In the genomic region with DNA sequence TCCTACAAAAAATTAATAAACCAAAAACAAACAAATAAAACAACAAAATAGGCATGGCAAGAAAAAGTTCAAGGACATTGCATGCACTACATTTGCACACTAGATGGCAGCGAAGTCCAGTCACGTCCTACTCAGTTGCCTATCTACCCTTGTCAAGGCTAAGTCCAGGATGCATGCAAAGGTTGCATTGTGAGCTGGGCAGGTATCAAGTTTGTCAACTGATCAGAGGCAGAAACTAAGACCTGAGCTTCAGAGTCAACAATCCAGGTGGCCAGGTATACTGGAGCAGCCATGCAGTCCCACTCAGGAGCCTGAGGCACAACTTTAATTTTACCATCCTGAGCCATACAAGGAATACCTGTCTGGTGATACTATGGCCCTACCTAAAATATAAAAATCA, we compare ENCODE assay signal across 8 mouse cellular contexts. TPM values are rescaled to one million over a fixed set of nuclear protein-coding genes. Genes with fewer than 3 reads are reported as not detected.
A peak's percentile ranks its signal among the peaks of the same experiment; 100 is the strongest.
DNase-seq lines count a peak whose midpoint lies in the region.

No protein-coding gene starts in this region.

- intact Hi-C loops in heart, postnatal 14 days (cut with DNase I) = loop anchor here (1.0 kb wide), 2 partner anchors 57 to 85 kb away; no protein-coding TSS in a partner anchor

- peaks cover 35% of the 10 kb centered on the region for H3K36me3 ChIP-seq in megakaryocyte, embryonic 14.5 days (replicated peaks; ENCODE audit: low read length)

- H3K4me3 ChIP-seq in megakaryocyte, embryonic 14.5 days (replicated peaks) = peak overlapping the region; percentile 40

- no peaks in the 10 kb centered on the region for H3K27me3 ChIP-seq in megakaryocyte, embryonic 14.5 days (replicated peaks)

- H3K9me3 ChIP-seq in megakaryocyte, embryonic 14.5 days = no peaks in the 10 kb centered on the region

- peaks cover 63% of the 10 kb centered on the region for H3K4me1 ChIP-seq in megakaryocyte, embryonic 14.5 days

- DNase-seq in layer of hippocampus, adult 11-12 months (ENCODE audit: low spot score) = peak; percentile 69
- DNase-seq in layer of hippocampus, postnatal 36 days = no peak
- DNase-seq in R1 (ENCODE audit: low read depth, low spot score) = peak; percentile 80
- DNase-seq in embryo, embryonic 11.5 days (ENCODE audit: low read depth, low spot score) = peak; percentile 52
- DNase-seq in heart, postnatal 14 days = peak; percentile 56 to 72
- DNase-seq in kidney, postnatal 36 days = peak; percentile 77 to 80
- DNase-seq in testis, postnatal 10 days (ENCODE audit: low spot score) = peak; percentile 62

RNA-seq across cellular contexts. Expression of gene Scyl1, which starts 21.9 kb away (rescaled TPM):
- 10 to 100 TPM; 75.6 to 75.9 TPM for total RNA-seq in layer of hippocampus, postnatal 36 days (2021)
- total RNA-seq in heart, postnatal 14 days (2021) = 10 to 100 TPM; 66.2 to 67.2 TPM
- 30.0 and 71.8 TPM in 2 replicates for polyA plus RNA-seq in megakaryocyte, embryonic 14.5 days (2012; ENCODE audit: insufficient read depth, low replicate concordance)

RNA-seq across cellular contexts. Expression of gene Ltbp3, which starts 52.4 kb away (rescaled TPM):
- 10 to 100 TPM; 24.9 to 28.0 TPM for total RNA-seq in layer of hippocampus, postnatal 36 days (2021)
- total RNA-seq in heart, postnatal 14 days (2021) = 10 to 100 TPM; 47.2 to 55.5 TPM
- polyA plus RNA-seq in megakaryocyte, embryonic 14.5 days (2012; ENCODE audit: insufficient read depth, low replicate concordance) = 1.3 and 7.9 TPM in 2 replicates

Comparison
In these comparisons a context has a peak if more than half of its experiments do, and no peak if none do; other contexts are left out.
1. DNase-seq: peak in layer of hippocampus, adult 11-12 months (single experiment), R1 (single experiment), embryo, embryonic 11.5 days (single experiment), heart, postnatal 14 days (2 of 2), kidney, postnatal 36 days (2 of 2) and testis, postnatal 10 days (single experiment); none in layer of hippocampus, postnatal 36 days (0 of 2).